Mouse (Mus musculus) neural tube, embryonic 12.5 days (tissue): ENCODE measurements around the gene Rnf135. TPM values are rescaled to one million over a fixed set of nuclear protein-coding genes. Genes with fewer than 3 reads are reported as not detected.

ENCODE experiments used
- polyA plus RNA-seq: library from polyadenylated mRNA; unstranded; fragments of >200 nt; fragmentation: Nextera tagmentation; extraction: Ambion mirVana; gene quantifications from 2 replicates; pipeline ENCODE4 v1.2.1, GENCODE M21; 2016

The Rnf135 gene
- polyA plus RNA-seq, 1 experiment from 2014 or later, result 3.0 TPM

Other genes starting within 250 kb of the Rnf135 start
- 61.6 and 62.6 TPM in 2 replicates for gene Utp6, start 221.5 kb upstream of the Rnf135 start, polyA plus RNA-seq
- gene Suz12, start 190.7 kb upstream of the Rnf135 start, polyA plus RNA-seq, result 23.7 and 24.3 TPM in 2 replicates
- 24.0 and 25.2 TPM in 2 replicates for gene Crlf3, start 102.9 kb upstream of the Rnf135 start, polyA plus RNA-seq
- 9.4 and 9.5 TPM in 2 replicates for gene Atad5, start 94.5 kb upstream of the Rnf135 start, polyA plus RNA-seq
- 25.8 and 31.6 TPM in 2 replicates for gene Tefm, start 41.7 kb upstream of the Rnf135 start, polyA plus RNA-seq
- 2.5 and 2.9 TPM in 2 replicates for gene Adap2, start 29.7 kb upstream of the Rnf135 start, polyA plus RNA-seq
- 70.9 and 72.1 TPM in 2 replicates for gene Rhot1, start 25.2 kb downstream of the Rnf135 start, polyA plus RNA-seq
- 55.9 and 59.2 TPM in 2 replicates for gene Rhbdl3, start 117.1 kb downstream of the Rnf135 start, polyA plus RNA-seq
- gene 5730455P16Rik, start 194.2 kb downstream of the Rnf135 start, polyA plus RNA-seq, result 28.0 and 31.6 TPM in 2 replicates
- gene Zfp207, start 199.4 kb downstream of the Rnf135 start, polyA plus RNA-seq, result 252 and 256 TPM in 2 replicates
- 309 and 324 TPM in 2 replicates for gene Psmd11, start 244.8 kb downstream of the Rnf135 start, polyA plus RNA-seq